Mouse (Mus musculus) kidney, postnatal 25 days (tissue): Measurements from ENCODE around the gene Nsf.
"Not testable (repeated sequence)": the region's sequence is repeated elsewhere in the genome, so short reads cannot be mapped to it uniquely, and the experiment has no call there.

Source experiments
- DNase-seq, 2 experiments: peaks; one replicate each; pipeline ENCODE4 v3.0.0; 2021; ENCODE audit warnings: mixed read lengths in 2 of 2

Gene Nsf

DNA sequence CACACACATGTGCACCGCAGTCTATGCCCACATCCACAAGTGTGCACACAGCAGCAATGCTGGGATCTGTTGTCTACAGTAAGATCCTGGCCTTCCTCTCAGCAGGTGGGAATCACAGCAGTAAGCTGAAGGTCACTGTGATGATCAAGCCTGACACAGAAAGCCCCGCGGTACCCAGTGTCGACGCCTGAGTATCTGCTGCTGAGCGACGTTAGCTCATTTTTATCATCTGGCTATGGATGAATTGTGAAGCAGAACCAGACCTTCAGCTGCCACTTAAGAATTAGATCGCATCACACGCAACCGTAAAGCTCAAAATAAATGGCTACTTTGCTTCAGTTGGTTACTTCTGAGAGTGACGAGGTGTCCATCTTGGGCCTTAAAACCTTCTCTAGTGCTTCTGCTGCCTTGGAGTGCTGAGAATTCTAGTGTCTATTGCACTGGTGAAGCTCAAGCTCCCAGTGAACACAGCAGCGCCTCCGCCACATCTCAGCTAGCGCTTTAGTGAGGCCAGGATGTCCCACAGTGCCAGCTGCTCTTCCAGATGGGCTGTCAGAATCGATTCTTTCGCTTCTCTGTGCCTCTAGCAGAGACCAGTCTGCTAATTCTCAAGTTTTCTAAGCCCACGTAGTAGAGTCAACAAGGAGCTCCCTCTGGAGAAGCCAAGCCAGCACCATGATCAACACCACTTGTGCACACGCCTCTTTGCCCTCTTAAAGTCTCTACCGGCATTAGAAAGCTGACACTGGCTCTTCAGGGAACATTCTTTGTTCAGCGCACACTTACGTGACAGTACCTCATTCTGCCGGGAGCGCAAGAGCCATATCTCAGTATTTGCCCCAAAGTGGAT lies 63.3 kb downstream of the Nsf start:
- DNase-seq = no peak

DNA sequence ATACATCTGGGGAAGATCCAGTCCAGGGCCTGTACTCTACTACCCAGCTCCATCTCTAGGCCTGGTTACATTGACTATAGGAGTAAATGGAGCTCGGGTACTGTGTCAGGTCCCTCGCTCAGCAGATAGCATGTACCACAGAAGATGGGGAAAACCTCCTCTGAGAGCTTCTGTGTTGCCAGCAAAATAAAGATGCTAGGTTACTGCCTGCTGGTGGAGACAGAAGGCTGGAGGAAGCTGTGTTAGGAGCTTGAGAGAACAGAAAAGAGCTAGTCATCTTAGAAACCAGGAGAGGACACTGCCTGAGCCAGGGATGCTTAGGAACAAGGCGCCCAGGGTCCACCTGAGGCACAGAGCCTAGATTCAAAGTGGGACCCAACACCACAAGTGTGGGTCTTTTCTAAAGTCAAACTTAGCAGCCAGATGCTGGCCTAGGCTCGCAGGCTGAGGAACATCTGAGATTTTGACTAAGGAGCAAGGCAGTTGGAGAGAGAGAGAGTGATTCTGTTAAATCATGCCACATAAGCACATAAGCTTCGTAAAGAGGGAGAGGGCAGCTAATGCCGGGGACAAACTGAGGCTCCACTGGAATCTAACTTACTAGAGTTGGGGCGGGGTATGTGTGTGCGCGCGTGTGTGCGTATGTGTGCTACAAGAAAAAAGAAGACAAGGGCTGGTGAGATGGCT lies 66.0 kb downstream of the Nsf start:
- no peak for DNase-seq

DNA sequence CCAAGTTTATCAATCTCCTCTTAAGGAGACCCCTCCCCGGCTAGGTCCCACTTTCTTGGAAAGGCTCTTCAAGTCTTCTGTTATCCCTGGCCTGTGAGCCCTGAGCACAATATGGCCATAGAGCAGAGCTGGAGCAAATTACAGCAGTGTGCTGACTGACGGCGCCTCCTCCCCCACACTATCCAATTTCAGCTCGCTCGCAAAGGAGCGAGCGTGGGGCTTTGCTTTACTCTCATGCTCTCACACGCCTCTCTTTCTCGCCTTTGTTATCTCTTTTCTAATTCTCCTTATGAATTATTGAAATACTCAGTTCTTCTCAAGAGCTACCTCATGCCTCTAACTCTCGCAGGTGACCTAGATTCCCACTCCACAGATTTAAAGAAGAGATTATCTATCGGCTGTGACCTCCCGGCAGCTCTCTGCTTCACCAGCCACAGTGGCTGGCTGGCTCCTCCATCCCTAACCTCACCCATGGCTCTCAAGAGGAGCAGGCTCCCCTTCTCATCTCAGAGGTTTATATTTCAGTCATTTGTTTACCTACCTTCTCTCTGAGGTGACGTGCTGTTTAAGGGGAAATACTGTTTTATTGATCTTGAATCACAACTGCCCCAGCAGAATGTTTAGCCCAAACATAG lies 69.0 kb downstream of the Nsf start:
- no peak for DNase-seq

DNA sequence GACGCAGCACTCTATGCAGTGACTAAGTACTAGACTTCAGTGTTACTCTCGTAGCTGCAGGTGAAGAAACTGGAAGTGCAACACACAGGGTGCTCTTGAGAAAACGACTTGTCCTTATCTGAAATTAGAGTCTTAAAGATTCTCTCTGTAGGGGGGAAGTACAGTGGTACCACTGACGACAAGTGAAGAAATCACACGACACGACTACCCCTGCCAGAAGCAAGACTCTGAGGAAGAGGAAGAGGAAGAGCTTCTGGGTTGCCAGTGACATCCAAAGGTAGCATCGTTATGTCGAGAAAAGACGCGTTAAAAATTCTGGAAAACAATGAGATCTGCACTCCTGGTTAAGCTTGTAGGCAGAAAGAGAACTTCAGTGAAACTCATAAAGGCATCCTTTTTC lies 70.1 kb downstream of the Nsf start:
- DNase-seq = no peak

DNA sequence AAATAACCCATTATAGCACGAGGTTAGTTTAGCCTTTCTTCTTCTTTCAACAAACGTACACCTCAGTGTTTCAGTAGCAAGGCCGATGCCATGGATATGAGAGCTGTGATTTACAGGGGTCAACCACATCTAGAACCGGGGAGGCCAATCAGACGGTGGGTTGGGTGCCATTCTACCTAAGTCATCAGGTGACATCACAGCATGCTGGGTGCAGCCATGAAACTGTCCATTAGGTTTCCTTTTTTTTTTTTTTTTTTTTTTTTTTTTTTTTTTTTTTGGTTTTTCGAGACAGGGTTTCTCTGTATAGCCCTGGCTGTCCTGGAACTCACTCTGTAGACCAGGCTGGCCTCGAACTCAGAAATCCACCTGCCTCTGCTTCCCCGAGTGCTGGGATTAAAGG lies 74.4 kb downstream of the Nsf start:
- DNase-seq = not testable (repeated sequence)

DNA sequence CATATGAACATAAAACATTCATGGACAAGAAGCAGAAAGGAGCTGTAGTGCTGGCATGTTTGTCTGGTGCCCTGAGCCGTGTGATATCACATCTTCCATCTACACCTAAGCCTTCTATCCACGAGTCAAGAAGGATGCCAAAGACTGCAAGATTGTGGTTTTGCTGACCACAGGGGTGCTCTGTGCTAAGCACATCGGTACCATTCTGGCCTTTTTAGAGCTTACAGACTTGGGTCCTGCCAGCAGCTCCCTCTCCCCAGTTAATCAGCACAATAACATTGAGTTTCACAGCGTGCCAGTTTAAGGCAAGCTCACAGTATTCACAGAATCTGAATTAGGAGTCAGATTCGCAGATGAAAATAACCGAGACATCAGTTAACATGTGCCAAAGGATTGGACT lies 75.4 kb downstream of the Nsf start:
- DNase-seq = no peak

DNA sequence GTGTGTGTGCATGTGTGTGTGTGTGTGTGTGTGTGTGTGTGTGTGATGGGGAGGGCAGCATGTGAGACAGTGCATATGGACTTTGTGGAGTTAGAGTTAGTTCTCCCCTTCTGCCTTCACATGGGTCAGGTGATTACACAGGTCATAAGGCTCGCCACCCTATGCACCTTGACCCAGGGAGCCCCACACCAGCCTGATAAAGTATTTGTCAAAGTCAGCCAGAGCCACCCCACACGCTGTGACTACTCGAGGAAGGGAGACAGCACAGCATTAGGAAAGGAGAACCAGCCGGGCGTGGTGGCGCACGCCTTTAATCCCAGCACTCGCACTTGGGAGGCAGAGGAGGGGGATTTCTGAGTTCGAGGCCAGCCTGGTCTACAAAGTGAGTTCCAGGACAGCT lies 83.5 kb downstream of the Nsf start:
- no peak for DNase-seq

DNA sequence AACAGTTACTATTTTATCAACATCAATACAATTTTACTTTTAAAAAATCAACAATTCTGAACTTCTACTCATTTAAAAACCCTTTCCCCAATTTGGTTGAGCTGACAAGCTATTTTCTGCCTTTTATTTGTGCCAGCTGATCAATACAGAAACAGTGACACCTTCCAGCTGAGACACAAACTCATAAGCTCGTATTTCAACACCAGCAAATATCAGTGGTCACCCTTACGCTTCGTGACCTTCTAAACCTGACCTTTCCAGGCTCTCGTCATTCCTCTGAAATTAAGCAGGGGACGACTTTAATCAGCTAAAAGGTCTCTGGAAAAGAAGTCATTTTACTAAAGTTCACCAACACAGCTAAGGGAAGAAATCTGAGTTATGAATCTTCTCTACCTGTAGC lies 86.2 kb downstream of the Nsf start:
- DNase-seq = no peak

DNA sequence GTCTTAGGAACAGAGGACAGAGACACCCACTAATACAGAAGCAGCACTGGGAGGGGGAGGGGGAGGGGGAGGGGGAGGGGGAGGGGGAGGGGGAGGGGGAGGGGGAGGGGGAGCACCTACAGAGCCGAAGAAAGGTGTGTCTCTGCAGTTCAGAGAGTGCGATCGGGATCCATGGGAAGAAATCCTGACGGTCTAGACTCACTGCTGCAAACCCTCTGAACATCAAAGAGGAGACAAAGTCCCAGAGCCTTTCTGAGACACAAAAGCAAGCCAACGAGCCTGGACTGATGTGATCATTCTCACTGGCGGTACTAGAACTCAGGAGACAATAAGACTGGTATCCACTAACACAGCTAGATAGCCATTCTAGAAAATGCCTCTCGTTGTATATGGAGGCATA lies 88.5 kb downstream of the Nsf start:
- DNase-seq = no peak

DNA sequence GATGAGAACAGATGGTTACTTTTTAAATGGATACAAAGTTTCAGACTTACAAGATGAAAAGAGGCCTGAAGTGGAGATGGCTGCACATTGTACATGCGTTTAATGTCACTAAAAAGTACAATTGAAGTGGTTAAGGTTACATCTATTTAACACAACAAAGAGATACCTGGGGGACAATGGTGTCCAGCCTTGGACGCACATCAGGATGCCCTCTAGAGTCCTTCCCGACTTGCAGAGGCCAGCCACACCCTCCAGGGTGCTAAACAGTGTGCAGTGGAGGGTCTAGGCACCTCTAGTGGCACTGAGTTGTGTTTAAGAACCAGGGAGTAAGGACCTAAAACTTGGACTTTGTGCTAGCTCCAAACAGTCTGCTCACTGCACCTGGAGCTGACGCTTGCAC lies 89.4 kb downstream of the Nsf start:
- DNase-seq = no peak

DNA sequence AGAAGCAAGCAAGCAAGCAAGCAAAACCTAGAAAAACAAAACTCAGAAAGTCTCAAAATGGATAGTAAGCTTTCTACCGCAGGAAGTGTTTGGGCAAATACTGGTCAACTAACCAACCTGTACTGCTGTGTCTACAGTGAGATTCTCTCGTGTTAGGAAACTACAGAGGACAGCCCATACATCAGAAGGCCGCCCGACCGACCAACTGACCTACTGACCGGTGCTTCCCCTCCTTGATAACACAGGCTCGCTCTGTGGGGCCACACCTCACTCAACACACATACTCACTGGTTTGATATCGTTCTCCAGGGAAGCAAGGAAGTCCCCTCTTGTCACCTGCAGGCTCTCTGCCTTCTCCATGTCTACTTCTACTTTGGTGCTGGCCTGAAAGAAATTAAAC lies 90.9 kb downstream of the Nsf start:
- no peak for DNase-seq

DNA sequence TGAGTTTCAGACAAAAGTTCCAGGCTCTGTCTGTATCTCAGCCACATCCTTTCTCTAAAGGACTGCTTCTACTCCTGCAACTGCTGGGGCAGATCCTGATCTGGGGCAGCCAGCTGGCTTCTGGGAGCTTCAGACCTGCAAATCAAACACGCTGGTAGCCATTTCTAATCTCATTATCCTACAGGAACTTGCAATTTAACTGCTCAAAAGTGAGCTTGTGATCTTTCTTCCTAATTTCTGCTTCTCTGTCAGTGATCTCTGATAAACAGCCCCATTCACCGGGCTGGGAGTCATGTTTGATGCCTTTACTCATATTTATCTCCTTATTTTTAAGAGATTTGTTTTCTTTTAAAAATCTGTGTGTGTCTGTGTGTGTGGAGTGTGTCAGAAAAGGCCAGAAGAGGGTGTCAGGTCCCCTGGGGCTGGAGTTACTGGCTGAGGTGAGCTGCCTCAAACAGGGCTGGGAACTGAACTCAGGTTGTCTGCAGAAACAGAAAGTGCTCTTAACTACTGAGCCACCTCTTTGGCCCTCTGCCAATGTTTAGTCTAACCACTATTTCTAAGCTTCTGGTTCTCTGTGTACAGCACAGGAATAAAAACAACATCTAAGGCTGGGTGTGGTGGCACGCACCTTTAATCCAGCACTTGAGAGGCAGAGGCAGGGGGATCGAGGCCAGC lies 93.8 kb downstream of the Nsf start:
- no peak for DNase-seq

DNA sequence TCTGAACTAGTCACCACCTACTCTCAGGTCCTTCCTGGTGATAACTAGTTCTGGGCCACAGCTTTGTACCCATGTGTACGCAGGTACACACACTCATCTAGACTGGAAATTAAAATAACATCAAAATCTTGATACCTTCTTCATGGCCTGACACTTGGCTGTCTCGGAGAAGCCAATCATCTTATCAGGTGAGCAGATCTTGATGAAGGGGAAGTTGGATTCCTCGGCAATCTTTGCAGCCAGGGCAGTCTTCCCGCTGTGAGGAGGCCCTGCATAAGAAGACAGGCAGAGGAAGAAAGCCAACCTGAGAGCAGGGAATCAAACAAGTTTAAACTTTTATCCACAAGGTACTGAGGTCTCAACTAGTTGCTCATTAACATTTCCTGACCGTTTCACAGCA lies 95.1 kb downstream of the Nsf start:
- DNase-seq = no peak

DNA sequence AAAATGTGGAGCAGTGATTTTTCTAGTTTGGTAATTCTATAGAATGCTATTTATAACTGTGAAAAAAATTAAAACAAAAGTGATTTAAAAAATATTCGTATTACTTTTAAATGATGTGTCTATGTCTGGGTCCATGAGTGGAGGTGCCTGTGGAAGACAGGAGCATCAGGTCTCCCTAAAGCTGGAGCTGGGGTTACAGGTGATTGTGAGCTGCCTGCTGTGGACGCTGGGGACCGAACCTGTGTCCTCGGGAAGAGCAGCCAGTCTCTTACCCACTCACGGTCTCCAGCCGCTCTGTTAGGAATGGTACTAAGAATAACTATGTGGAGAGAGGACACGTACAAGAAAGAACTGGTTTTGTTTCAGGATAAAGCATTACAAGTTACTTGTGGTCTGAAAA lies 97.2 kb downstream of the Nsf start:
- DNase-seq = no peak

DNA sequence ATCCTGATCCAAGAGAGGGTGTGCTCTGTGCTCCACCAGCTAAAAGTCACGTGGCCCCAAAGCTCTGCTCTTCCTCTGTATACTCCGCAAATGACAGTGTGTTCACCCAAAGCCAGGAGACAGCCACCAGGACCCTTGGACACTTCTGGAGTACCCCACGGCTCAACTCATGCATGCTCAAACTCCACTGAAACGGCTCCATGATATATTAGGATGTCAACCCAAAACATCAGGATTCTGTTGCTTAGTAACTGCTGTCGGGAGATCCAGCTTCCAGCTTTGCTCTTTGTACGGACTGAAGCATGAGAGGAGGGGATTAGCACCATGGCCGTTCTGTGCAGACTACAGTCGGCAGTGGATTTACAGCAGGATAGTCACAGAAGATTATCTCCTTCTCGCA lies 99.6 kb downstream of the Nsf start:
- no peak for DNase-seq

DNA sequence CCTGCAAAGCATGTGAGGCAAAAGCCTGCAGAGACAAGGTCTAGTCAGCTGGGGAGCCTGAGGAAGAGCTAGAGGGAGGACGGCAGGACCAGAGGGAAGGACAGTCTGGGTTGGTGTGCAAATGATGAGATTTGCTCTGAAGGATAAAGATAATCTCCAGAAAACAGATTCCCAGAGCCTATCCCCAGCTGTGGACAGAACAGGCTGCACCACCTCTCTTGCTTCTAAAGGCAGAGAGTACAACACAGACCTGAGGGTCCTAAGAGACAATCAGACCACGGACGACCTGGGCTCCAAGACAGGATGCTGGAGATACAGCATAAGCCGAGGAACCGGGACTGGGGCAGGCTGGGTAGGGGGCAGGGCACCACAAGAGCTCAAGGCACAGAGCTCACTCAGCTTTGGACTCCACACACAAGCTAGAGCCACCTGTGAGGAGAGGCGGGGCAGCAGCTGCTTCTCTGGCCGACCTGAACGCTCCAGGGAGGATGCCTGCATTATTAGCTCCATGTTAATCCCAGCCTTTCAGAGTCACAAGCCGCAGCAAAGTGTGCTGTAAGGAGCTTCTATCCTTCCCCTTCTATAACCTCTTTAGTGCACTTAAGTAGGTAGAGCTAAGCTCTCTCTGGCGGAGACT lies 100.5 kb downstream of the Nsf start:
- no peak for DNase-seq

DNA sequence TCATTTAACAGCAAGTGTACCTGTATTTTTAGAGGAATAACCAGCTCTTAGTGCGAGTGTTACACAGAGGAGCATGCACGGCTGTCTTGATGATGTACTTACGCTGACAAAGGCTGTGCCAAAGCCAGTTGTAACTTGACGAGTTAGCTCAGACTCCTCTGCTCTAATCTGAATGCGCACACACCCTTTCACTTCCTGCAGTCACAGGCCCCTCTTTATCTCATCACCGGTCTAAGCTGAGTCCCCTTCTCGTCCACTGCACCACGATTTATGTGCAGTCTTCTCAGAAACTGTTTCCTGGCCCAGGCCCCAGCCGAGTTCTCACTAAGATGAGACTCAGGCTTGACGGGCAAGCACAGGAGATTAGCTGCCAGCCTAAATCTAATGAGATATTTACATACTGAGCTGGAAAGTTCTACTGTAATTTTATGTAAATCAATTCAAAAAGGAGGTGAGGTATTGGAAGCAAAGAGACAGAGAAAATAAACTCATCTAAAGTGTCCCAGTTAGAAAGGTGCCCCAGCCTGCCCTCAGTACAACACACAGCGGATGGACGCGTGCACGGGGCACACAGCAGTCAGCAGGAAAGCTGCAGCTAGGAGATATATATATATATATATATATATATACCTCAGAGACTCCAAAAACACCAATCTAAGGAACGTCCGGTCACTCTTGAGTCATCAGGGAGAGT lies 101.1 kb downstream of the Nsf start:
- no peak for DNase-seq

DNA sequence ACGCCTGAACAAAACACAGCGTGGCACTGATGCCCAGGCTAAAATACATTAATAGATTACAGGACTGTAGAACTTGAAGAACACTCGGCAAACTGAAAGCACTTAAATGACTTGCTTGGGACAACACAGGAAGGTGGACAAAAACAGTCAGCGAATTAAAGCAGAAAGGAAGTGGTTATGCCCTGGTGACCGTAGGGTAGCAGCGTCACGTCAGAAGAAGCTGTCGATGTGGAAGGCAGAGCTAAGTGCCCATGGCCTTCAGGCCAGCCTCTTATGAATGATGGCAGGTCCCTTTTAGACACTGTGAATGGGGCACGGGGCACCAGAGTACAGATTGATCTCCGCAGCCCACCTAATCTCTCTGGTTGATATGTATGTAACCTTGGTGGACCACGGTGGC lies 105.6 kb downstream of the Nsf start:
- DNase-seq = no peak

DNA sequence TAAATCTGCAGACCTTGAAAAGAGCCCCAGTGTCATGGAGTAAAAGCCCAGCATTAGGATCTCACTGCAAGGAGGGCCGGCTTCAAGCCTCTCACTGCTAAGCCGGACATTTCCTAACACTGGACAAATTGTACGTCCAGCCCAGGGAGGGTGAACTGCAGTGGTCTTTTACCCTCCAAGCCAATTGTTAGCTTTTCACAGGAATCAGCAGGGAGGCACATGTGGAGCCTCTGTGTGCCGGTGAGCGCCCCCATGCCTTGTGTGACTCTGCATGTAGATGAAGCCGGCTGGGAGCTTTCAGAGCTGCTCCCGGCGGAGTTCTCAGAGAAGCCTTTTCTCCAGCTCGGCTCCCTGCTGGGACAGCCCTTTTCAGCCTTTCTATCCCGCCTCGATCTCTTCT lies 113.0 kb downstream of the Nsf start:
- DNase-seq = no peak

DNA sequence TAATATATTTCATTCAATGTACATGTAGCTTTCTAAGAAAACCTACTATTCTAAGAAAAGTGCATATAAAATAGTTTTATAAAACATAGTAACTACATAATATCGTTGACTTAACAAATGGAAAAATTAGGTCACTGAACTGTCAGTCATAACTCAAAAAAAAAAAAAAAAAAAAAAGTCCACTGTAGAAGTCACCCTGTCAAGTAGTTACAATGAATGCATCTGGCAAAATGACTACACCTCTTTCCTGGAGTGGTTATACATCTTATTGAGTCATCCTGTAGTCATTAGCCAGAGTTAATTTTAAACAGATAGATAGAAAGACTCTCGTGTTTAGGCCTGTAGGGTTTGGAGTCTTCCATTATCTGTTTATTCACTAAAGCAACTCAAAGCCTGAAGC lies 114.9 kb downstream of the Nsf start:
- DNase-seq = no peak

DNA sequence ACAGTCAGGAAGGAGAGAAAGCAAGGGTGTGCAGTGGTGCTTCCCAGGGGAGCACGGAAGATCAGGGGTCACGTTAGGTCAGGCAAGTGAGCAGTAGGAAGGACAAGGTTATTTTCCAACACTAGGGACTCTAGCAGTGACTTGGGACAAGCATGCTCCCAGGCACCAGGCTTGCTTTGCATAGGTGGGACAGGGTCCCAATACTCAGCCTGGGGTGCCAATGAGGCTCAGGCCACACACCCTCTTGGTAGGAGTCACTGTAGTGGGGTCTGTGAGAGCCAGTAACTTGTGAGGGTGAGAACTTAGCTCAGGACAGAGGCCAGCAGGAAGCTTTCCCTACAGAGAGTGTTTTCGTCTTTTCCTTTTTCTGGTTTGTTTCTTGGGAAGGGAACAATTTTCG lies 121.5 kb downstream of the Nsf start:
- DNase-seq = no peak

DNA sequence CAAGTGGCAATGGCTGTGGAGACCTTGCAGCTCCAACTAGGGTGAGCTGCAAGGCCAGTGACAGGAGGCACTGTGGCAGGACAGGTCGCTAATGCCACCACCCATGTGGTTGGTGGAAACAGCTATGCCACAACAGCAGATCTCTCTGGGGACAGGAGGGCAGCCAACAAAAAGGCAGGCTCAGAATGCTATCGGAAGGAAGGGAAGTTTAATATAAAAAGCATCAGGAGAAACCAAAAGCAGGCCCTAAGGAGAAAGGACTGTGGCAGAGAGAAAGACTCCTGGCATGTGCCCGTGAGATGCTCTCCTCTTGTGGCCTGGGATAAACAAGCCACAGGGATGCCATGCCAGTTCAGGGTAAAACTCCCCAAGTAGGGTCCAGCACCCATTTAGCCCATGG lies 122.1 kb downstream of the Nsf start:
- no peak for DNase-seq

DNA sequence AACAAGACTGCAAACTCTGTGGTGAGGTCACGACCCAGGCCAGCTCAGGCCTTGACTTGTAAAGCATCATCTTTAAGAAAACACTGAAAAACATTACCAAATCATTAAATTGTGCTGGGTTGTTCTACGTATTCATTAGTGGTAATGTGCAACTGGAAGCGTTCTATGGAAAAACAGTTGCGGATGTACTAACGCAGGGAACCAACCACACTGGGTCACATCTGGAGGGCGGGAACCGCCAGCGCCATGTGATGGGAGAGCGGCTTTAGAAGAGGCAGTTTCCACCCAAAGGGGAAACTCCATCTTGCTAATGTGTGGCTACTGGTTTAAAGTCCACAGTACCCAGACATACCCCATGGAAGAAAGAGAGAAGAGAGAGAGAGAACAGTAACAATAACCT lies 123.4 kb downstream of the Nsf start:
- DNase-seq = no peak
